Mouse (Mus musculus) ES-E14 (cell line): ENCODE results near the gene Slc2a6. TPM values are rescaled to one million over a fixed set of nuclear protein-coding genes. Genes with fewer than 3 reads are reported as not detected.
A peak's percentile ranks its signal among the peaks of the same experiment; 100 is the strongest.

Experiments
- DNase-seq: peaks from one replicate; pipeline ENCODE4 v3.0.0-alpha.2; 2013; ENCODE audit warnings: low read depth, low spot score
- H3K27ac ChIP-seq: 2 replicates; pipeline ENCODE4 v1.5.1; 2012; ENCODE audit warnings: low read depth, mild to moderate bottlenecking, low read length, moderate library complexity, mixed read lengths; ENCODE audit not compliant: poor library complexity, insufficient read depth, severe bottlenecking
- H3K36me3 ChIP-seq: 2 replicates; pipeline ENCODE4 v1.6.1; 2012; ENCODE audit warnings: mild to moderate bottlenecking, low read length, moderate library complexity, mixed read lengths; ENCODE audit not compliant: control insufficient read depth, poor library complexity, insufficient read depth, severe bottlenecking
- H3K4me1 ChIP-seq, 2 experiments: fragments of 150-350 bp in 1 of 2; sonication (generic) in 1 of 2; 2 replicates each; pipeline ENCODE4 v1.6.1; 2012; ENCODE audit warnings: low read length in 2 of 2, mild to moderate bottlenecking in 1 of 2, mixed read lengths in 1 of 2; ENCODE audit not compliant: control insufficient read depth in 2 of 2, insufficient read depth in 2 of 2, poor library complexity in 1 of 2
- H3K4me3 ChIP-seq, 2 experiments: fragments of 150-350 bp in 1 of 2; sonication (generic) in 1 of 2; 2 replicates each; pipeline ENCODE4 v1.5.1; 2012; ENCODE audit warnings: low read length in 2 of 2, low read depth in 1 of 2, mild to moderate bottlenecking in 1 of 2, mixed read lengths in 1 of 2; ENCODE audit not compliant: insufficient read depth in 1 of 2, poor library complexity in 1 of 2, severe bottlenecking in 1 of 2
- H3K9ac ChIP-seq: 2 replicates; pipeline ENCODE4 v1.6.1; 2012; ENCODE audit warnings: low read depth, mild to moderate bottlenecking, low read length, mixed read lengths; ENCODE audit not compliant: poor library complexity, insufficient read depth, severe bottlenecking
- H3K9me3 ChIP-seq: fragments of 150-350 bp; sonication (generic); 2 replicates; pipeline ENCODE4 v1.6.1; 2012; ENCODE audit warnings: low read depth, mild to moderate bottlenecking, low read length; ENCODE audit not compliant: control insufficient read depth, insufficient read depth
- CHD2 ChIP-seq: IDR thresholded peaks from 2 replicates; pipeline ENCODE4 v1.6.1; 2014; ENCODE audit warnings: mild to moderate bottlenecking, low read depth, low read length, inconsistent platforms
- HCFC1 ChIP-seq: IDR thresholded peaks from 2 replicates; pipeline ENCODE4 v1.6.1; 2012; ENCODE audit warnings: low read length, inconsistent platforms, borderline replicate concordance; ENCODE audit not compliant: insufficient read depth
- MAFK ChIP-seq: IDR thresholded peaks from 2 replicates; pipeline ENCODE4 v1.6.1; 2014; ENCODE audit warnings: mild to moderate bottlenecking, low read depth, low read length, inconsistent platforms; ENCODE audit not compliant: insufficient read depth
- ZC3H11A ChIP-seq: IDR thresholded peaks from 2 replicates; pipeline ENCODE4 v1.6.1; 2012; ENCODE audit warnings: low read depth, mild to moderate bottlenecking, inconsistent platforms, low read length, borderline replicate concordance
- ZNF384 ChIP-seq: IDR thresholded peaks from 2 replicates; pipeline ENCODE4 v1.6.1; 2012; ENCODE audit warnings: low read depth, low read length, inconsistent platforms
- in situ Hi-C, 2 experiments: fragments of 600-800 bp; cut with MboI; formaldehyde crosslinking; loops; one replicate each; pipeline ENCODE4 v1.15.1; 2025; ENCODE audit warnings: low sequenced_read_pairs in 2 of 2, inconsistent platforms in 1 of 2; ENCODE audit not compliant: unreplicated experiment in 2 of 2
- total RNA-seq: library from RNA; depleted of rRNA; stranded (reverse); fragments of 300-350 nt; gene quantifications from 2 replicates; pipeline ENCODE4 v1.2.3, GENCODE M21; 2012; rRNA removed

The Slc2a6 gene
- total RNA-seq = 1.2 and 2.4 TPM in 2 replicates

DNA sequence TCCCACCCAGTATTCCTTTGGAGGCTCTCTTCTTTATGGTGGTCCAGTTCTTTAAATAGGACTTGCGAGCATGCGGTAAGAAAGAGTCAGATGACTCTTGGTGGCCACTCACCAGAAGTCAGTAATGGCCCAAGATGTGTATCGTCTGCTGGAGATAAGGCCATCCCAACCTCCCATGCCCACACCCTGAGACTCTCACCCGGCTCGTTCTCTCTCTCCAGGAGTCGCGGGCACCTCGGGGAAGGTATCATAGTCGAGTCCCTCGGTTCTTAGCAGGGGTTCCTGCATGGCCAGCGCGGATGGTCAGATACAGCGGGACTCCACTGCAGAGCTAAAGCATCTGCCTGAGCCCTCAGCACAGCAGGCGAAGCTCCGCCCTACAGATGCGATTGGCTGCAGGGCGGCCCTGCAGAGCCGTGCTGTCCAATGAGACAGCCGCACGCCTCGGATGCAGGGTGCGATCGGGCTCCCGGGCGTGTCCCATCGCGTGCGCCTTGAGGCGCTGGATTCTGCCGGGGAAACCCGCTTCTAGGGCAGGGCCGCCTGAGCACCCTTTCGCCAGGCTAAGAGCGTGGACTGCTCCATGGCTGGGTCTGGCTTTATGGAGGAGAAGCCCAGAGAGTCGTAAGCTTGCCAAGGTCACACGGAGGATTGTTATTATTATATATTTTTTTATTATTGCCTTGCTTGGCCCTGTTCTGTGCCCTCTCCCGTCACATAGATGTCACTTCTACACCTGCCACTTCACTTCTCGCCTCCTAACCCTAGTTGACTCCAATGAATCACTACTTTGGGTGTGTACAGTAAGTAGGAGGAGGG lies at the start of gene Slc2a6:
Gene Slc2a6, minus strand, starts transcription at position 381 of the 819 bp plus-strand sequence.
- H3K4me1 ChIP-seq = peaks cover 1 to 3% of the 10 kb centered on the region in 2 experiments; a peak in 1 of 4 replicates
- no peaks in the 10 kb centered on the region for H3K36me3 ChIP-seq
- H3K9ac ChIP-seq = no peak within 1 kb of the TSS
- peak within 1 kb of the TSS in 1 of 2 experiments; percentile 56; a peak in 2 of 4 replicates for H3K4me3 ChIP-seq
- in situ Hi-C loops = no loop called here
- no peak within 1 kb of the TSS for H3K27ac ChIP-seq
- no peaks in the 10 kb centered on the region for H3K9me3 ChIP-seq
- peak; percentile 67 for DNase-seq
- TF ChIP-seq CHD2 = no peak
- TF ChIP-seq ZC3H11A = no peak
- no peak for TF ChIP-seq HCFC1
- no peak for TF ChIP-seq ZNF384
- no peak for TF ChIP-seq MAFK

DNA sequence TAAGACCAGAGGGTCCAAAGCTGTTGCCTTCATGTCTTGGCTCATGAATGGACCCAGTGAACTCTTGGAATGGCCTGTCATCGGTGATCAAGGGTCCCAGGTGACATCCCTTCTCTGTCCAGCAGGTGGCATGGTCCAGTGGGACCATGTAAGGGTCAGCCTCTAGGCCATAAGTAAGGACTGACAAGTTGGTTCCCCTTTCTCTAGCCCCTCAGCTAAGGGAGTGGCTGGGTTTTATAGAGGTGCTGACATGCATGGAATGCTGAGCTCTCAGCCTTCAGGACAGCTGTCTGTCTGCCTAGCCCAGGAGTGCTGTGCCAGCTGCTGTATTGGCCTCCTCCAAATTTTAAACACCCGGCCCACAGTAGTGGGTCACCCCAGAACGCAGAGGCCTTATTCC lies 47.7 kb upstream of the Slc2a6 start:
- Histone ChIP-seq H3K9ac (no peak overlapping the region), H3K9me3 (no peaks in the 10 kb centered on the region), H3K4me3 (no peak overlapping the region), H3K27ac (no peak overlapping the region), H3K36me3 (no peaks in the 10 kb centered on the region), H3K4me1 (no peaks in the 10 kb centered on the region)
- DNase-seq = peak; percentile 11
- in situ Hi-C loops = no loop called here
- TF ChIP-seq MAFK (no peak), CHD2 (no peak), ZC3H11A (no peak), HCFC1 (no peak), ZNF384 (no peak)

DNA sequence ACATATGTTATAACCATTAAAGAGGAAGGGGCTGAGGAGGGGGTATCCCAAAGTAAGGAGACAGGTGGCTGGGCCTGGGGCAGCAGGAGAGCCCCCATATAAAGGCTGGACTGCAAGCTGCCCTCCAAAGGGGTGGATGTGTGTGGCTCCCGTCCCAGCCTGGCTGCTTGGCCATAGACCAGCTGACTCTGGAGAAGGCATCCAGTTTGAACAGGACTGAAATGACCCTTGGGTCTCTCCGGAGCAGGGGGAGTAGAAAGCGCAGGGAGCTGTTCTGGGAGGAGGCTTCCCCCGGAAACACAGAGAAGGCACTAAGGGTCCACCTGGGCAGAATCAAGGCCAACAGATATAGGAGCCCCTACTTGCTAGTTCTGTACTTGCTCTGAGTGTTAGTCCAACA lies 47.0 kb upstream of the Slc2a6 start:
- H3K9me3 ChIP-seq = no peaks in the 10 kb centered on the region
- no peak for TF ChIP-seq ZC3H11A
- no peak for TF ChIP-seq HCFC1
- TF ChIP-seq ZNF384 = no peak
- no peak for TF ChIP-seq MAFK
- TF ChIP-seq CHD2 = no peak
- no peak overlapping the region for H3K4me3 ChIP-seq
- no peak for DNase-seq
- in situ Hi-C loops = no loop called here
- no peak overlapping the region for H3K9ac ChIP-seq
- H3K27ac ChIP-seq = no peak overlapping the region
- no peaks in the 10 kb centered on the region for H3K4me1 ChIP-seq
- no peaks in the 10 kb centered on the region for H3K36me3 ChIP-seq

DNA sequence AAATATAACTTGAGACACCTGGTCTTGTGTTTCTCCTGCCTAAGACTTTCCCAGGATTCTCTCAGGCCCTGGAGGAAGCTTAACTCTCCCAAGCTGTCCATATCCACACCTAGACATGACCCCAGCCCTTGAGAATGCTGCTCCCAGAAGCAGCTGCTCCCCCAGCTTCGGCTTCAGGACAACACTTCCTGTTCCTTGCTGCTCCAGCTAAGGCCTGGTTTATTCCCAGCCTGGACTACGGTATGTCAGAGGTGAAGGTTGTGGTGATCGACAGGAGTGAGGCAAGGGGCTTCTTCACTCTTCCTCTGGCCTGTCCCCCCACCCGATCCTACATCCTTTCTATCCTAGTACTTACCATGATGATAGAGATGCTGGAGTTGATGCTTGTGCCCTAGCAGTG lies 45.6 kb upstream of the Slc2a6 start:
- Histone ChIP-seq H3K9me3 (no peaks in the 10 kb centered on the region), H3K36me3 (no peaks in the 10 kb centered on the region), H3K4me3 (no peak overlapping the region), H3K9ac (no peak overlapping the region), H3K4me1 (no peaks in the 10 kb centered on the region), H3K27ac (no peak overlapping the region)
- no peak for TF ChIP-seq ZC3H11A
- TF ChIP-seq MAFK = no peak
- no peak for TF ChIP-seq CHD2
- no peak for TF ChIP-seq HCFC1
- no peak for TF ChIP-seq ZNF384
- no peak for DNase-seq
- in situ Hi-C loops = no loop called here
